Mouse (Mus musculus) ES-E14 (cell line): ENCODE results near the gene Ddx43.

Source experiments
- CHD2 ChIP-seq: IDR thresholded peaks from 2 replicates; pipeline ENCODE4 v1.6.1; 2014; ENCODE audit warnings: mild to moderate bottlenecking, low read depth, low read length, inconsistent platforms
- ZC3H11A ChIP-seq: IDR thresholded peaks from 2 replicates; pipeline ENCODE4 v1.6.1; 2012; ENCODE audit warnings: low read depth, mild to moderate bottlenecking, inconsistent platforms, low read length, borderline replicate concordance

DNA sequence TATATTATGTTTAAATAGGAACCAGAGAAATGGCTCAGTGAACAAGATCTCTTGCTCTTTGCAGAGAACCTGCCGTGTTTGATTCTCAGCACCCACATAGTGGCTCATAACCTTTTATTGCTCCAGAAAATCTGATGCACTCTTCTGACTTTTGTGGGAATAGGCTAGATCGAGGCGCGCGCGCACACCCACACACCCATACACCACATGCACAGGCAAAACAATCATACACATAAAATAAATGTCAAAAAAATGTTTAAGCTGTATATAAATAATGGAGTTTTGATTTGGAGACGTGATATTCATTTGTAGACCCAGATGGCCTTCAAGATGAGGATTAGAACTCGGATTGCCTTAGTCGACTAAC, 52.0 kb downstream of the Ddx43 start:
- TF ChIP-seq ZC3H11A (no peak), CHD2 (no peak)
